Mouse (Mus musculus) lung, embryonic 14.5 days (tissue): Measurements from ENCODE around the gene Shd. TPM values are rescaled to one million over a fixed set of nuclear protein-coding genes. Genes with fewer than 3 reads are reported as not detected.
A peak's percentile ranks its signal among the peaks of the same experiment; 100 is the strongest.

Experiments
- ATAC-seq: fragments of 200-750 bp; cut with Nextera tagmentation; 2 replicates; pipeline ENCODE4 v1.8.0; 2017; ENCODE audit warnings: mild to moderate bottlenecking, moderate TSS enrichment, moderate library complexity; ENCODE audit not compliant: insufficient read depth
- DNase-seq: peaks from one replicate; pipeline ENCODE4 v3.0.0-alpha.2; 2015
- H3K27ac ChIP-seq: fragments of 300-500 bp; sonication (generic); 2 replicates; pipeline ENCODE4 v1.5.1; 2014; ENCODE audit warnings: low read depth, mild to moderate bottlenecking, moderate library complexity
- H3K27me3 ChIP-seq: fragments of 300-500 bp; sonication (generic); 2 replicates; pipeline ENCODE4 v1.6.1; 2014; ENCODE audit warnings: low read length, control low read depth; ENCODE audit not compliant: insufficient read depth
- H3K36me3 ChIP-seq: fragments of 300-500 bp; sonication (generic); 2 replicates; pipeline ENCODE4 v1.6.1; 2014; ENCODE audit warnings: control low read depth; ENCODE audit not compliant: insufficient read depth
- H3K4me1 ChIP-seq: fragments of 300-500 bp; sonication (generic); 2 replicates; pipeline ENCODE4 v1.6.1; 2014; ENCODE audit warnings: antibody characterized with exemption, control low read depth; ENCODE audit not compliant: insufficient read depth
- H3K4me2 ChIP-seq: fragments of 300-500 bp; sonication (generic); 2 replicates; pipeline ENCODE4 v1.6.1; 2014; ENCODE audit warnings: mild to moderate bottlenecking
- H3K4me3 ChIP-seq: fragments of 300-500 bp; sonication (generic); 2 replicates; pipeline ENCODE4 v1.5.1; 2014; ENCODE audit warnings: low read depth, low read length
- H3K9ac ChIP-seq: fragments of 300-500 bp; sonication (generic); 2 replicates; pipeline ENCODE4 v1.6.1; 2014
- H3K9me3 ChIP-seq: fragments of 300-500 bp; sonication (generic); 2 replicates; pipeline ENCODE4 v1.6.1; 2016; ENCODE audit warnings: low read depth, low read length, control low read depth
- CTCF ChIP-seq: IDR thresholded peaks from 2 replicates; pipeline ENCODE4 v1.5.1; 2016; ENCODE audit warnings: antibody characterized with exemption, low read depth
- WGBS: fragments of 180-500 bp; shearing (Covaris S2); extraction: QIAGEN DNeasy Blood & Tissue Kit; methylation state at CpG from one replicate; pipeline ENCODE4 v1.1.7; 2014; 5-methylcytosine and 5-hydroxymethylcytosine counted together
- polyA plus RNA-seq: library from polyadenylated mRNA; unstranded; fragments of >200 nt; fragmentation: Nextera tagmentation; extraction: Ambion mirVana; gene quantifications from 2 replicates; pipeline ENCODE4 v1.2.1, GENCODE M21; 2014

The Shd gene
- polyA plus RNA-seq, 1 experiment from 2014 or later = 12.0 TPM

DNA sequence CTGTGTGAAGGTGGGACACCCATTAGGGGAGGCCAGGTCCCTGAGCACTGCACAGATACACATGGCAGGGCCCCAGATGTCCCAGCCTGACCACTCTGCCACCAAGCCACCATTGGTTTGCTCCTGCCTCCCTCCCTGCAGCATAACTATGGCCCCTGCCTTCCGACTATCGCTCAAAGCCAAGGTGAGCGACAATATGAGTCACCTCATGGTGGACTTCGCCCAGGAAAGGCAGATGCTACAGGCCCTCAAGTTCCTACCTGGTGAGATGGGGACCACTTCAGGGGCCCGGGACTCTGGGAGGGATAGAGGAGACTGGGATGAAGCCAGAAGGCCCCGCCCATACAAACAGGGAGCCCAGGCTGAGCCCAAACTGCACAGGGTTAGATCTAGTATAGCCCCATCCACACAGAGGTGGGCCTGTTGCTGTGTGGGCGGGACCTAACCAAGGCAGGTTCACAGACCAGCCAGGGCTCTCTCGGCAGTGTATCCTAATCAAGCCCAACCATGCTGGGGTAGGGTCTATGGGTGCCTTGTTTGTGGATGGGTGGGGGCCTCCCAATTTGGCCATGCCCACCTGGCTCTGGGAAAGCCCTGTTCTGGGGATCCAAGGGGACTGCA is 20.1 kb downstream of the Shd start:
- H3K36me3 ChIP-seq = no peaks in the 10 kb centered on the region

DNA sequence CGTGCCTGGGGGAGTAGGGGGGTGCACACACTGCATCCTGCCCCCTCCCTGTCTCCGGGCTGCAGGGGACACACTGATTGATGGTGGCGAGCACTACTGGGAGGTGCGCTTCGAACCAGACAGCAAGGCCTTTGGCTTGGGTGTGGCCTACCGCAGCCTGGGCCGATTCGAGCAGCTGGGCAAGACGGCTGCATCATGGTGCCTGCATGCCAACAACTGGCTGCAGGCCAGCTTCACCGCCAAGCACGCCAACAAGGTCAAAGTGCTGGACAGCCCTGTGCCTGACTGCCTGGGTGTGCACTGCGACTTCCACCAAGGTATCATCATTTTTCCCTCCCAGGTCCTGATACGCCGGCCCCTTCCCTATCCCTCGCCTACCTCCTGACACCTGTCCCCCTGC is 25.7 kb downstream of the Shd start:
- DNase-seq (no peak), ATAC-seq (no peak)
- Histone ChIP-seq H3K36me3 (no peaks in the 10 kb centered on the region), H3K4me3 (no peak overlapping the region), H3K9ac (no peak overlapping the region), H3K4me1 (no peaks in the 10 kb centered on the region), H3K27me3 (peaks cover 10% of the 10 kb centered on the region; the same call in 1 of the 2 replicates), H3K9me3 (no peaks in the 10 kb centered on the region), H3K27ac (no peak overlapping the region), H3K4me2 (no peak overlapping the region)
- no peak for TF ChIP-seq CTCF
- WGBS = 80% methylated on average over 15 of the region's 15 CpGs

More for the DNA sequence above, 20.1 kb downstream of the Shd start:
- Histone ChIP-seq H3K9ac (no peak overlapping the region), H3K9me3 (no peaks in the 10 kb centered on the region), H3K4me1 (no peaks in the 10 kb centered on the region), H3K4me2 (no peak overlapping the region), H3K27me3 (no peaks in the 10 kb centered on the region), H3K27ac (no peak overlapping the region), H3K4me3 (no peak overlapping the region)
- 75% methylated on average over 8 of the region's 8 CpGs for WGBS
- ATAC-seq (no peak), DNase-seq (no peak)
- TF ChIP-seq CTCF = no peak

DNA sequence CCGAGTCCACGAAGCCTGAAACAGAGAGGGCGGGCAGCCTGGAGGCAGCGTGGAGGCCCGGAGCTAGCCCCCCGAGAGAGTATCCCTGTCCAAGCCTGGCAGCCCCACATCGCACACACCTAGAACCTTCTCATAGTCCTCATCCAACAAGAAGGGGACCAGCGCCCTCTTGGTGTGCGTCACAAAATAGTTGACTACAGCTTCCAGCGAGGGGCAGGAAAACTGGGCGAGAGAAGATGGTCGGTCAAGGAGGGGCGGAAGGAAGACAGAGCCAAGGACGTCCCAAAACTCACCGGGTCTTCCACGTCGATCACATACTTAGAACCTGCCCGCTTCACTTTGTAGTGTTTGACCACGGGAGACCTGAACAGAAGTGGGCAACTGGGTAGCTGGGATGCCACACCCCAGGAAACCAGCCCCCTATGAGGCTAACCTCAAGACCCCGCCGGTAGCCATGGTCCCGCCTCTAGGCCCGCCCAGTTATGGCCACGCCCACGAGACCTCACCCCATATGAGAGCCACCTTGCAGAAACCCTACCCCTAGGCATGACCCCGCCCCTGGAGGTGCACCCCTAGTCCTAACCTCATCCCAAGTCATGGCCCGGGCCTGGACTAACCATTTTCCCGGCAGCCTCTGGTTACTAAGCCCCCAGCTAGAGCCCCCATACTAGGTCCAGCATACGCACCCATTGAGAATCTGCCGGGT is 29.7 kb downstream of the Shd start:
- TF ChIP-seq CTCF = no peak
- ATAC-seq = 0 out of 2 replicates have a peak, but pooled peaks have one; percentile 3

DNA sequence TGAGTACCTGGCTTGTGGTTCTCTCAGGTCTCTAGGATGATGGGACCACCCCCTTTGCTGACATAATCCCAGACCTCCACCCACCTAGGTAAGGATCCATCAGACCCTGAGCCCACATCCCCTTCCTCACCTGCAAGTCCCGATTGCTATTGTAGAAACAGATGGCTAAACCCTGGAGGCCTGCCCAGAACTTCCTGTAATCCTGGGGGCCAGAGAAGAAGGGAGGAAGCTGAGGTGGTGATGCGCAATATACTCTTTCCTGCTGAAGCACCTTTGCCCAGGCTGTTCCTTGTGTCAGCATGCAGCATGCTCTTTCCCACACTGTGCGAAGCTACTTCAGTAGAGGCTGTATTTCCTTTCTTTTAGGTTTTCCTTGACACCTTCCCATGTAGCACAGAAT is 32.7 kb downstream of the Shd start:
- 78% methylated on average over 3 of the region's 3 CpGs for WGBS
- TF ChIP-seq CTCF = no peak

More for the DNA sequence above, 29.7 kb downstream of the Shd start:
- Histone ChIP-seq H3K4me2 (peak overlapping the region; percentile 32), H3K4me3 (0 out of 2 replicates have a peak overlapping the region, but pooled peaks have one; percentile 4), H3K36me3 (no peaks in the 10 kb centered on the region), H3K9ac (no peak overlapping the region), H3K9me3 (no peaks in the 10 kb centered on the region), H3K4me1 (no peaks in the 10 kb centered on the region), H3K27ac (no peak overlapping the region), H3K27me3 (peaks cover 10% of the 10 kb centered on the region; the same call in 1 of the 2 replicates)
- no peak for DNase-seq
- 10% methylated on average over 30 of the region's 30 CpGs for WGBS

DNA sequence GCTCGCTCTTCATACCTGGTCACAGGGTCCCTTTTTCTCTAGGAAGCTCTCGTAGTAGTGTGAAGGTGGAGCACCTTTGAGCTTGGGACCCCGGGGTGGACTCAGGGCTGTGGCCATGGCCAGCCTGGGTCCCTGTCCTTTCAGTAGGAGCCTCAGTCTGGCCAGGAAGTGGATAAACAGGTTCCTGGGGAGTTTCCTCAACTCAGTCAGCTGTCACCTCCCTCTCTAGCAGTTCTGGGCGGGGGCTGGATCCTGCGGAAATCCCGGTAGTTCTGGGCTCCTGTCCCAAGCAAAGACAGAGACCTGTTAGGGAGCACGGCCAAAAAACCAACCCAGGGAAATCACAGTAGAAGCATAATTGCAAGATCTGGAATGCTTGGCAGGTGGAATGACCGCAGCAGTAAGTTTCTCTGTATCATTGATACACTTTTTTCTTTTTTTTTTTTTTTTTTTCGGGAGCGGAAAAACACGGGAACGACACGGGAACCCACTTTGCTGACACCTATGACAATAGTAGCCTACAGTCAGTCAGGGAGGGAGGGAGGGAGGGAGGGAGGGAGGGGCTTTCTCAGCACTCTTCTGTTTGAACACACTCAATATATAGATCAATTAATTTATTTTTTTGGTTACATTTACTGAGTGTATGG is 35.3 kb downstream of the Shd start, which contains the start of the genes Stap2 and Mpnd:
Stap2 (minus strand) TSS at position 170 of the 647 bp plus-strand sequence.
Mpnd (plus strand) TSS at position 297 of the 647 bp plus-strand sequence.
- DNase-seq = peak; percentile 76
- H3K4me1 ChIP-seq = 0 out of 2 replicates have a peak, but pooled peaks cover 13% of the 10 kb centered on the region
- 25% methylated on average over 13 of the region's 13 CpGs for WGBS
- peak within 1 kb of the TSS; percentile 52 for H3K4me2 ChIP-seq
- peaks cover 4% of the 10 kb centered on the region; the same call in 1 of the 2 replicates for H3K27me3 ChIP-seq
- no peaks in the 10 kb centered on the region for H3K36me3 ChIP-seq
- no peak for ATAC-seq
- no peak within 1 kb of the TSS; the same call in 1 of the 2 replicates for H3K27ac ChIP-seq
- peak within 1 kb of the TSS; percentile 26 for H3K4me3 ChIP-seq
- TF ChIP-seq CTCF = no peak
- no peaks in the 10 kb centered on the region for H3K9me3 ChIP-seq
- H3K9ac ChIP-seq = peak within 1 kb of the TSS; percentile 22

More for the DNA sequence above, 32.7 kb downstream of the Shd start:
- no peak for ATAC-seq
- no peak for DNase-seq
- Histone ChIP-seq H3K36me3 (no peaks in the 10 kb centered on the region), H3K4me3 (no peak overlapping the region), H3K4me2 (no peak overlapping the region), H3K9me3 (no peaks in the 10 kb centered on the region), H3K27me3 (peaks cover 14% of the 10 kb centered on the region; the same call in 1 of the 2 replicates), H3K4me1 (0 out of 2 replicates have a peak, but pooled peaks cover 6% of the 10 kb centered on the region), H3K9ac (no peak overlapping the region), H3K27ac (no peak overlapping the region)

DNA sequence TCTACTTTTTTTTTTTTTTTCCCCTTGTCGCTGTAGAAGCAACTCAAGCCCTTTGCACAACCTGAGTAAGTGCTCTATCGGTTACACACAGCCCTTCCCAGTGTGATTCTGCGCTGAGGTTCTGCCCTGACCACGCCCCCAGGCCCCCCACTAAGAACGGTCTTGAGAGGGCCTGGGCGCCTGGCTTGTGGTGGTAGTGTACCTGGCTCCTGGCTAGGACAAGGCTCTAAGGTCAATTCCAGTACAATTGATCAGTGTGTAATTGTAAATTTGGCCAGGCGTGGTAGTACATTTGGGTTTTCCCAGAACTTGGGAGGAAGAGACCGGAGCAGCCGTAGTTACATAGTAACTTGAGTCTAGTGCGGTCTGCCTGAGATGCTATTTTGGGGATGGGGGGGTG is 36.7 kb downstream of the Shd start:
- Histone ChIP-seq H3K27ac (peak overlapping the region; percentile 88), H3K9ac (no peak overlapping the region), H3K4me3 (no peak overlapping the region), H3K36me3 (peaks cover 12% of the 10 kb centered on the region), H3K9me3 (no peaks in the 10 kb centered on the region), H3K4me1 (0 out of 2 replicates have a peak, but pooled peaks cover 13% of the 10 kb centered on the region), H3K4me2 (peak overlapping the region; percentile 100; the same call in 1 of the 2 replicates), H3K27me3 (0 out of 2 replicates have a peak, but pooled peaks cover 4% of the 10 kb centered on the region)
- DNase-seq = no peak
- TF ChIP-seq CTCF = no peak
- WGBS = 42% methylated on average over 10 of the region's 10 CpGs
- ATAC-seq = no peak
